Comparison of ENCODE assay signal across 14 mouse cellular contexts in genomic region chr7:98086346-98086745, GRCm38 (mm10). TPM values are rescaled to one million over a fixed set of nuclear protein-coding genes. Genes with fewer than 3 reads are reported as not detected.
DNase-seq lines count a peak whose midpoint lies in the region; ATAC-seq and TF ChIP-seq lines count a peak whose summit lies in the region.
"Had no signal": no experiment of that assay in that cellular context is flagged by ENCODE, and none has a peak within 500 bp of the region (broad histone marks: within the 10 kb centered on the region; RNA-seq: fewer than 3 reads in every experiment).

No protein-coding gene starts in this region.

- H3K27me3 ChIP-seq in forebrain, postnatal 0 days (ENCODE audit: insufficient read depth, low read length), result no peaks in the 10 kb centered on the region
- no peaks in the 10 kb centered on the region for H3K27me3 ChIP-seq in forebrain, embryonic 13.5 days
- H3K27me3 ChIP-seq in liver, postnatal 0 days (ENCODE audit: insufficient read depth, low read length), result no peaks in the 10 kb centered on the region
- H3K27me3 ChIP-seq in lung, postnatal 0 days (replicated peaks; ENCODE audit: insufficient read depth, low read length), result no peaks in the 10 kb centered on the region
- H3K27me3 ChIP-seq: forebrain, embryonic 12.5 days; heart, embryonic 13.5 days; kidney, embryonic 15.5 days; midbrain, embryonic 12.5 days had no signal

- TF ChIP-seq CTCF in forebrain, postnatal 0 days (IDR thresholded peaks at IDR 0.05; ENCODE audit: low read depth), result peak; percentile 51
- peak; percentile 71 for TF ChIP-seq CTCF in liver, postnatal 0 days (IDR thresholded peaks at IDR 0.05; ENCODE audit: low read depth)
- TF ChIP-seq CTCF in lung, postnatal 0 days (IDR thresholded peaks at IDR 0.05), result peak; percentile 78

- 50% methylated on average over 2 of the region's 2 CpGs for WGBS in forebrain, postnatal 0 days
- WGBS in forebrain, embryonic 13.5 days, result 56% methylated on average over 2 of the region's 2 CpGs
- 40% methylated on average over 2 of the region's 2 CpGs for WGBS in liver, postnatal 0 days (ENCODE audit: insufficient replicate concordance)
- 15% methylated on average over 2 of the region's 2 CpGs for WGBS in lung, postnatal 0 days

- ATAC-seq in forebrain, postnatal 0 days, result peak; percentile 61; the same call in 1 of the 2 replicates
- no peak for ATAC-seq in forebrain, embryonic 13.5 days
- no peak for ATAC-seq in liver, postnatal 0 days
- peak; percentile 64 for ATAC-seq in lung, postnatal 0 days
- ATAC-seq in activated CD4-positive, CD25-positive, alpha-beta regulatory T cell, adult 4 months, result no peak

- no peaks in the 10 kb centered on the region for H3K36me3 ChIP-seq in forebrain, postnatal 0 days (ENCODE audit: insufficient read depth)
- no peaks in the 10 kb centered on the region for H3K36me3 ChIP-seq in forebrain, embryonic 13.5 days (ENCODE audit: poor library complexity, severe bottlenecking)
- H3K36me3 ChIP-seq in liver, postnatal 0 days (replicated peaks; ENCODE audit: insufficient read depth, low read length), result no peaks in the 10 kb centered on the region; the same call in 1 of the 2 replicates
- no peaks in the 10 kb centered on the region for H3K36me3 ChIP-seq in lung, postnatal 0 days (ENCODE audit: insufficient read depth, low read length)
- H3K36me3 ChIP-seq: forebrain, embryonic 12.5 days; heart, embryonic 13.5 days; kidney, embryonic 15.5 days; midbrain, embryonic 12.5 days had no signal

- no peaks in the 10 kb centered on the region for H3K9me3 ChIP-seq in forebrain, postnatal 0 days (ENCODE audit: low read length)
- H3K9me3 ChIP-seq in forebrain, embryonic 13.5 days (replicated peaks), result no peaks in the 10 kb centered on the region
- H3K9me3 ChIP-seq in liver, postnatal 0 days (ENCODE audit: low read length), result no peaks in the 10 kb centered on the region
- H3K9me3 ChIP-seq in lung, postnatal 0 days (ENCODE audit: low read length), result no peaks in the 10 kb centered on the region
- H3K9me3 ChIP-seq: forebrain, embryonic 12.5 days; heart, embryonic 13.5 days; kidney, embryonic 15.5 days; midbrain, embryonic 12.5 days had no signal

- no peak overlapping the region for H3K4me2 ChIP-seq in forebrain, postnatal 0 days (ENCODE audit: low read depth)
- H3K4me2 ChIP-seq in forebrain, embryonic 13.5 days, result no peak overlapping the region
- H3K4me2 ChIP-seq in liver, postnatal 0 days (ENCODE audit: low read depth, low read length), result no peak overlapping the region
- no peak overlapping the region for H3K4me2 ChIP-seq in lung, postnatal 0 days (replicated peaks; ENCODE audit: low read depth, low read length)
- H3K4me2 ChIP-seq: forebrain, embryonic 12.5 days; heart, embryonic 13.5 days; kidney, embryonic 15.5 days; midbrain, embryonic 12.5 days had no signal

- DNase-seq in forebrain, postnatal 0 days, result peak; percentile 33
- DNase-seq in liver, postnatal 0 days, result no peak
- no peak for DNase-seq in liver
- peak; percentile 63 for DNase-seq in NIH3T3 (ENCODE audit: low read depth)
- DNase-seq in lung, postnatal 0 days (ENCODE audit: low spot score), result peak; percentile 76
- DNase-seq in urinary bladder, postnatal 4 days (ENCODE audit: low spot score in 2 of 2), result no peak
- DNase-seq: adrenal gland, adult 2 months; cerebellum, adult 9-10 months had no signal

- H3K9ac ChIP-seq in forebrain, postnatal 0 days, result no peak overlapping the region
- no peak overlapping the region for H3K9ac ChIP-seq in forebrain, embryonic 13.5 days
- H3K9ac ChIP-seq in liver, postnatal 0 days (replicated peaks), result no peak overlapping the region
- H3K9ac ChIP-seq in lung, postnatal 0 days (replicated peaks; ENCODE audit: low read depth), result no peak overlapping the region
- H3K9ac ChIP-seq: forebrain, embryonic 12.5 days; heart, embryonic 13.5 days; kidney, embryonic 15.5 days; midbrain, embryonic 12.5 days had no signal

- H3K4me1 ChIP-seq in forebrain, postnatal 0 days (ENCODE audit: insufficient read depth), result no peaks in the 10 kb centered on the region
- H3K4me1 ChIP-seq in forebrain, embryonic 13.5 days, result peaks cover 10% of the 10 kb centered on the region
- H3K4me1 ChIP-seq in liver, postnatal 0 days (ENCODE audit: insufficient read depth), result peaks cover 5% of the 10 kb centered on the region
- peaks cover 24% of the 10 kb centered on the region for H3K4me1 ChIP-seq in lung, postnatal 0 days (ENCODE audit: insufficient read depth, low read depth, low read length)

- H3K27ac ChIP-seq in forebrain, postnatal 0 days (ENCODE audit: low read depth, low read length), result no peak overlapping the region
- no peak overlapping the region for H3K27ac ChIP-seq in forebrain, embryonic 13.5 days
- no peak overlapping the region for H3K27ac ChIP-seq in liver, postnatal 0 days (ENCODE audit: low read depth)
- H3K27ac ChIP-seq in lung, postnatal 0 days (ENCODE audit: low read length), result no peak overlapping the region
- H3K27ac ChIP-seq: forebrain, embryonic 12.5 days; heart, embryonic 13.5 days; kidney, embryonic 15.5 days; midbrain, embryonic 12.5 days had no signal

- TF ChIP-seq EP300 in liver, postnatal 0 days (IDR thresholded peaks at IDR 0.05; ENCODE audit: low read depth), result no peak
- no peak for TF ChIP-seq EP300 in lung, postnatal 0 days (IDR thresholded peaks at IDR 0.05)

- H3K4me3 ChIP-seq in forebrain, postnatal 0 days (ENCODE audit: low read depth, low read length), result no peak overlapping the region
- H3K4me3 ChIP-seq in forebrain, embryonic 13.5 days, result no peak overlapping the region
- no peak overlapping the region for H3K4me3 ChIP-seq in liver, postnatal 0 days (ENCODE audit: low read depth, low read length)
- no peak overlapping the region for H3K4me3 ChIP-seq in lung, postnatal 0 days (ENCODE audit: low read depth, low read length)
- H3K4me3 ChIP-seq: forebrain, embryonic 12.5 days; heart, embryonic 13.5 days; kidney, embryonic 15.5 days; midbrain, embryonic 12.5 days had no signal

RNA-seq across cellular contexts. Expression of gene Myo7a, which starts 33.0 kb away (rescaled TPM):
- 37.4 and 47.3 TPM in 2 replicates for total RNA-seq in forebrain, postnatal 0 days (2014; rRNA removed)
- polyA plus RNA-seq in forebrain, postnatal 0 days (2015; fragmentation: Nextera tagmentation; extraction: Ambion mirVana), result 5.7 and 11.1 TPM in 2 replicates
- polyA plus RNA-seq in forebrain, embryonic 13.5 days (2015; fragmentation: Nextera tagmentation; extraction: Ambion mirVana), result 11.8 and 14.2 TPM in 2 replicates
- polyA plus RNA-seq in liver, postnatal 0 days (2015; fragmentation: Nextera tagmentation; extraction: Ambion mirVana), result 6.5 and 7.6 TPM in 2 replicates
- 7.1 and 8.4 TPM in 2 replicates for polyA plus RNA-seq in lung, postnatal 0 days (2015; fragmentation: Nextera tagmentation; extraction: Ambion mirVana)
- 1 to 10 TPM; 1.1 to 1.6 TPM for polyA plus RNA-seq in activated CD4-positive, CD25-positive, alpha-beta regulatory T cell, adult 4 months (2017; shearing (Covaris generic))

RNA-seq across cellular contexts. Expression of gene Omp, which starts 59.0 kb away (rescaled TPM):
- total RNA-seq in forebrain, postnatal 0 days (2014; rRNA removed), result 0.29 and 0.54 TPM in 2 replicates
- 0.31 and 0.38 TPM in 2 replicates for polyA plus RNA-seq in forebrain, postnatal 0 days (2015; fragmentation: Nextera tagmentation; extraction: Ambion mirVana)
- 0.42 and 0.52 TPM in 2 replicates for polyA plus RNA-seq in forebrain, embryonic 13.5 days (2015; fragmentation: Nextera tagmentation; extraction: Ambion mirVana)
- 0.23 and 0.27 TPM in 2 replicates for polyA plus RNA-seq in liver, postnatal 0 days (2015; fragmentation: Nextera tagmentation; extraction: Ambion mirVana)
- 0.12 and 0.14 TPM in 2 replicates for polyA plus RNA-seq in lung, postnatal 0 days (2015; fragmentation: Nextera tagmentation; extraction: Ambion mirVana)
- polyA plus RNA-seq in activated CD4-positive, CD25-positive, alpha-beta regulatory T cell, adult 4 months (2017; shearing (Covaris generic)), result not detected
- polyA plus RNA-seq: midbrain, embryonic 12.5 days had no signal

Comparison
In these comparisons a context has a peak if more than half of its experiments do, and no peak if none do; other contexts are left out.
1. ATAC-seq: peak in forebrain, postnatal 0 days (single experiment) and lung, postnatal 0 days (single experiment); none in forebrain, embryonic 13.5 days (single experiment), liver, postnatal 0 days (single experiment) and activated CD4-positive, CD25-positive, alpha-beta regulatory T cell, adult 4 months (single experiment).
2. DNase-seq: peak in forebrain, postnatal 0 days (single experiment), NIH3T3 (single experiment) and lung, postnatal 0 days (single experiment); none in liver, postnatal 0 days (single experiment), liver (single experiment) and urinary bladder, postnatal 4 days (0 of 2).
3. Peak in every context shown above with its lines, with median percentiles within 50 percentile points of each other: CTCF ChIP-seq.